Mouse (Mus musculus) forebrain, embryonic 15.5 days (tissue): Measurements from ENCODE around the gene a. TPM values are rescaled to one million over a fixed set of nuclear protein-coding genes. Genes with fewer than 3 reads are reported as not detected.

ENCODE experiments used
- ATAC-seq: fragments of 200-750 bp; cut with Nextera tagmentation; replicated peaks from 2 replicates; pipeline ENCODE4 v1.8.0; 2017; ENCODE audit warnings: mild to moderate bottlenecking, moderate TSS enrichment, moderate library complexity
- H3K27ac ChIP-seq: fragments of 300-500 bp; sonication (generic); replicated peaks from 2 replicates; pipeline ENCODE4 v1.5.1; 2015; ENCODE audit warnings: mild to moderate bottlenecking, inconsistent platforms
- H3K27me3 ChIP-seq: fragments of 300-500 bp; sonication (generic); 2 replicates; pipeline ENCODE4 v1.6.1; 2015; ENCODE audit warnings: inconsistent platforms
- H3K36me3 ChIP-seq: fragments of 300-500 bp; sonication (generic); 2 replicates; pipeline ENCODE4 v1.6.1; 2015; ENCODE audit warnings: mild to moderate bottlenecking, inconsistent platforms
- H3K4me1 ChIP-seq: fragments of 300-500 bp; sonication (generic); 2 replicates; pipeline ENCODE4 v1.6.1; 2015; ENCODE audit warnings: inconsistent platforms
- H3K4me2 ChIP-seq: fragments of 300-500 bp; sonication (generic); replicated peaks from 2 replicates; pipeline ENCODE4 v1.6.1; 2015; ENCODE audit warnings: mild to moderate bottlenecking, inconsistent platforms
- H3K4me3 ChIP-seq: fragments of 300-500 bp; sonication (generic); 2 replicates; pipeline ENCODE4 v1.5.1; 2015; ENCODE audit warnings: mild to moderate bottlenecking, inconsistent platforms
- H3K9ac ChIP-seq: fragments of 300-500 bp; sonication (generic); replicated peaks from 2 replicates; pipeline ENCODE4 v1.6.1; 2015; ENCODE audit warnings: mild to moderate bottlenecking, inconsistent platforms
- H3K9me3 ChIP-seq: fragments of 300-500 bp; sonication (generic); 2 replicates; pipeline ENCODE4 v1.6.1; 2016; ENCODE audit warnings: inconsistent platforms
- WGBS: fragments of 180-500 bp; shearing (Covaris S2); methylation state at CpG from one replicate; pipeline ENCODE4 v1.1.7; 2015; ENCODE audit warnings: mixed read lengths; 5-methylcytosine and 5-hydroxymethylcytosine counted together
- polyA plus RNA-seq: library from polyadenylated mRNA; unstranded; fragments of >200 nt; fragmentation: Nextera tagmentation; extraction: Ambion mirVana; gene quantifications from 2 replicates; pipeline ENCODE4 v1.2.1, GENCODE M21; 2015

a gene
- 0.50 and 0.55 TPM in 2 replicates for polyA plus RNA-seq

GRCm38 (mm10) chr2:154790656-154791483 is at the start of gene a, which contains the start of gene Raly:
TSS of gene a (plus strand) at chr2:154791402.
TSS of gene Raly (plus strand) at chr2:154791096.
- WGBS, result under 1% methylated on average over 66 of the region's 89 CpGs
- ATAC-seq, result peak; percentile 96
- peaks cover 43% of the 10 kb centered on the region for H3K4me1 ChIP-seq
- H3K27ac ChIP-seq, result peak within 1 kb of the TSS; percentile 100
- H3K36me3 ChIP-seq, result no peaks in the 10 kb centered on the region
- no peaks in the 10 kb centered on the region for H3K27me3 ChIP-seq
- H3K4me3 ChIP-seq, result peak within 1 kb of the TSS; percentile 92
- peak within 1 kb of the TSS; percentile 81 for H3K4me2 ChIP-seq
- peak within 1 kb of the TSS; percentile 81 for H3K9ac ChIP-seq
- H3K9me3 ChIP-seq, result no peaks in the 10 kb centered on the region

DNA sequence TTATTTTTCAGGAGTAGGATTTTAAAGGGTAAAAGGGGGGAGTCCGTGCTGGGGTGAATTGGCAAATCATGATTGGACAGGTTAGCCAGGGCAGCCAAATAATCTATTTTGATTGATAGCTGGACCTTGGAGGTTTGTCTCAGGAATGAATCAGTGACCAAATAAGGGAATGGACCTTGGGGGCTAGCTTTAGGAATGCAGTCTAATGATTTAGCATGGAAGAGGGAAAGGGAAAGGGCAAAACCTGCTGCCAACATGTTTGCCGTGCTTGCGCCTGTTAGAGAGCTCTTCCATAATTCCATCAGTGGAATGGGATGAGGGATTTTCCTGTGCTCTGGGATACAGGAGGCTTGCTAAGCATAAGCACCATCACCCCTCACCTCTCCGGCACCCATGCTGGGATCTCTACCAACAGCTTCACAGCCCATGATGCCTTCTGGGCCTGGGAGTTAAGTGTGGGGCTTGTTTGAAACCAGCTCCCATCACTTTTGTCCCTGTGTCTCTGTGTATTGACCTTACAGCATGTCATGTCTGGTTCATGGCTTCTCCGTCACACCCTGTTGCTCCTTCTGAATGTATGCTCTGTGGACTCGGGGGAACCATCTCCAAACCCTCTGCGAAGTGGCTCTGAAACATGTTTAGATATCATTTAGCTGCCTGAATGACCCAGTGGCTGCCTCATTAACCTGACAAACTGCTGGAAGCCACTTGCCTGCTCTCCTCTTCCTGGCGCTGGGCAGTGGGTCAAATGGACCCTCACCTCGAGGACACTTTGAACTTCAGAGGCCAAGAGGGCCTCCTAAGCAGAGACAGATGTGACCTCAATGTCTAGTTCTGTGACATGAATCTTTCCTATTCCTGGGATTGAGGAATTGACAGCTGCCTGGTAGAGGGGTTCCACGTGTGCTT is 48.0 kb upstream of the a start:
- no peak overlapping the region for H3K27ac ChIP-seq
- no peaks in the 10 kb centered on the region for H3K36me3 ChIP-seq
- WGBS, result 82% methylated on average over 10 of the region's 10 CpGs
- ATAC-seq, result no peak
- H3K4me2 ChIP-seq, result no peak overlapping the region
- no peaks in the 10 kb centered on the region for H3K27me3 ChIP-seq
- no peaks in the 10 kb centered on the region for H3K4me1 ChIP-seq
- H3K9me3 ChIP-seq, result no peaks in the 10 kb centered on the region
- no peak overlapping the region for H3K4me3 ChIP-seq
- no peak overlapping the region for H3K9ac ChIP-seq

DNA sequence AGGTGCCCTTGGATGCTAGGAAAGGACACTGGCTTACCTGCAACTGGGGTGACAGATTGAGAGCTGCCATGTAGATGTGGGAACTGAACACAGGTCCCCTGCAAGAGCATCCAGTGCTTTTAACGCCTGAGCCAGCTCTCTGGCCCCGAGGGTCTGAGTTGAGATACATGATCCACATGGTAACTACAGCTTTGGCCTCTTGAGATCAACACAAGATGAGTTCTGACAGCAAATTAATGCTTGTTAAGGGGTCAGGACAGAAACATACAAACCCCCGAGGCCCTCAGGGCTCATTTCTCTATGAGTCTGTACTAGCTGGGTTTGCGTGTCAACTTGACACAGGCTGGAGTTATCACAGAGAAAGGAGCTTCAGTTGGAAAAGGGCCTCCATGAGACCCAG is 47.3 kb upstream of the a start:
- Histone ChIP-seq H3K9me3 (no peaks in the 10 kb centered on the region), H3K27me3 (no peaks in the 10 kb centered on the region), H3K27ac (no peak overlapping the region), H3K4me2 (no peak overlapping the region), H3K4me1 (peaks cover 2% of the 10 kb centered on the region), H3K4me3 (no peak overlapping the region), H3K36me3 (no peaks in the 10 kb centered on the region), H3K9ac (no peak overlapping the region)
- WGBS, result 83% methylated on average over 4 of the region's 4 CpGs
- ATAC-seq, result no peak

DNA sequence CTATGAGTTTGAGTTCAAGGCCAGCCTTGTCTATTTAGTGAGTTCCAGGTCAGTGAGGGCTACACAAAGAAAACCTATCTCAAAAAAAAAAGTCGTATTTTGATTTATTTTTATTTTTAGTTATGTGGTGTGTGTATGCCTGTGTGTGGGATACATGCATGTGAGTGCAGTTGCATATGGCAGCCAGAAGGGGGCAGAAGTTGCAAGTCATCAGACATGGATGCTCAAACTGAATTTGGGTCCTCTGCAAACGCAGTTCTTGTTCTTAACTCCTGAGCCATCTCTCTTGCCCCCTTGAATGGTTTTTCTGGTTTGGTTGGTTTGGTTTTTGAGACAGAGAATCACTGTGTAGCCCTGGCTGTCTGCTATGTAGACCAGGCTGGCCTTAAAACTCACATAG is 42.8 kb upstream of the a start:
- 0 out of 2 replicates have a peak overlapping the region, but pooled peaks have one; percentile 82 for H3K27ac ChIP-seq
- no peak overlapping the region for H3K4me3 ChIP-seq

DNA sequence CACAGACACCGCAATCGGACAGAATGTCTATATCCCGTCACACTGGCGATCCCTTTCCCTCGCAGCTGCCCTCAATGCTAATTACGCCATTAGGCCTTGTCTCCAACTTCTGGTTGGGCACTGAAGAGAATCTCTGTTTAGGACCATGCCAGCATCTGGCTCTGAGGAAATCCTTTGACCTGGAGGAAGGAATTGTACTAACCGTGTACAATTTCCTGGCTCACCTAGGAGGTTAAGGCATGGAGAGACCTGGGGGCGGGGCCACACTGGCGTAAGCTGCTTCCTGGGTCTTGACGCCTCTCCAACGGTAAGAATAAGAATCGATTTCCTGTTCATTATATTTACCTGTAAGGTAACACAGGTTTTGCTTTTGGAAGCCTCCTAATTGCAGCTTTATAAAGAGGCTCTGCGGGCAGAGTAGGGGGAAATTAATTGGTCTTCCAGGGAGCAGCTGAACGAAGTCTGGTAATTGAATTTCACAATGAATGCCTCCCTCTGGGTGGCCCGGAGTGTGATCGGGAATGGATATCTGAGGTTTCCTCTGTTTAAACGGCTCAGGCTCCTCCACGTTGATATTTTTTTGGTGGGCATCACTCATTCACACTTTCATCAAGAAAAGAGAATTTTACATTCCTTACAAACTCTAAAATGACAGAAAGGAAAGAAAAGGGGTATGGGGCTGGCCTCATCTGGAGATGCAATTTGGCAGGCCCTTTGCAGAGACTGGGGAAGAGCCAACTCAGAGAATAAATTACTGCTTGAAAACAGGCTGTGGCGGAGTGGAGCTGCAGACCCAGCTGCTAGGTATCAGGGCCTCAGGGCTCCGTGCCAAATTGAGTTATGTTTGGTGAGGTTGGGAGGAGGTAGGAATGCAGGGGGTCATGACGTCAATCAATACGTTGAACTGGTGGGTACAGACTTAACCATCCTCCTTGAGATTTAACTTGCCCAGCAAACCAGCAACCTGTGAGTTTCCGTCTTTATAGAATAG is 41.9 kb upstream of the a start:
- Histone ChIP-seq H3K36me3 (no peaks in the 10 kb centered on the region), H3K27me3 (0 out of 2 replicates have a peak, but pooled peaks cover 4% of the 10 kb centered on the region), H3K27ac (peak overlapping the region; percentile 82), H3K4me2 (peak overlapping the region; percentile 33), H3K4me3 (no peak overlapping the region), H3K9me3 (no peaks in the 10 kb centered on the region), H3K4me1 (peaks cover 17% of the 10 kb centered on the region), H3K9ac (no peak overlapping the region)
- 14% methylated on average over 23 of the region's 23 CpGs for WGBS
- ATAC-seq, result peak; percentile 89

More for the DNA sequence above, 42.8 kb upstream of the a start:
- H3K4me2 ChIP-seq, result no peak overlapping the region
- H3K4me1 ChIP-seq, result peaks cover 17% of the 10 kb centered on the region
- H3K36me3 ChIP-seq, result no peaks in the 10 kb centered on the region
- no peak for ATAC-seq
- WGBS, result 84% methylated on average over 2 of the region's 2 CpGs
- H3K9me3 ChIP-seq, result no peaks in the 10 kb centered on the region
- H3K9ac ChIP-seq, result no peak overlapping the region
- H3K27me3 ChIP-seq, result 0 out of 2 replicates have a peak, but pooled peaks cover 4% of the 10 kb centered on the region

DNA sequence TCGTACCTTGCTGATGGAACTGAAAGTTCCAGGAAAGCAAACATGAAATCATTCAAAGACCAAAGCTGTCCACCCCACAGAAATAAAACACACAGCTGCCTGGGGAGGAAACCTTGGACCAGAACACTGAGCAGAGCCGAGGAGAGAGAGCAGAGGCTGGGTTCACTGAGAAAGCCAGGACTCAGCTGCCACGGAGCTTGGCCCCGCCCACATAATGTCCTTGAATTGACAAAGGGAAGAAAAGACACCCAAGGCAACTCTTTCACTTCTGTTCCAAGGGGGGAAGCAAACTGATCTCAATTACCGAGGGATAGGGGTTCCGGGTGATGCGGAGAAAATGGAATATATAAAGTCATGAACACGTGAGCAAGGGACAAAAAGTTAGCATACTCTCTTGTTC is 39.3 kb upstream of the a start:
- Histone ChIP-seq H3K4me3 (no peak overlapping the region), H3K9ac (no peak overlapping the region), H3K27ac (no peak overlapping the region), H3K9me3 (no peaks in the 10 kb centered on the region), H3K4me2 (no peak overlapping the region), H3K36me3 (no peaks in the 10 kb centered on the region), H3K4me1 (peaks cover 17% of the 10 kb centered on the region), H3K27me3 (0 out of 2 replicates have a peak, but pooled peaks cover 4% of the 10 kb centered on the region)
- ATAC-seq, result no peak
- WGBS, result 35% methylated on average over 8 of the region's 8 CpGs

- no peak overlapping the region for H3K9ac ChIP-seq
- WGBS, result 91% methylated on average over 2 of the region's 2 CpGs
- no peaks in the 10 kb centered on the region for H3K9me3 ChIP-seq
- no peak overlapping the region for H3K4me3 ChIP-seq
- peaks cover 12% of the 10 kb centered on the region for H3K4me1 ChIP-seq
- 0 out of 2 replicates have a peak, but pooled peaks cover 4% of the 10 kb centered on the region for H3K27me3 ChIP-seq
- no peak overlapping the region for H3K4me2 ChIP-seq
- H3K36me3 ChIP-seq, result no peaks in the 10 kb centered on the region
- ATAC-seq, result no peak
- no peak overlapping the region for H3K27ac ChIP-seq
These were observed 37.1 kb upstream of the a start for GRCm38 (mm10) chr2:154754068-154754560.

- Histone ChIP-seq H3K4me3 (no peak overlapping the region), H3K4me2 (no peak overlapping the region), H3K27ac (no peak overlapping the region), H3K9me3 (no peaks in the 10 kb centered on the region), H3K27me3 (0 out of 2 replicates have a peak, but pooled peaks cover 4% of the 10 kb centered on the region), H3K4me1 (no peaks in the 10 kb centered on the region), H3K36me3 (no peaks in the 10 kb centered on the region), H3K9ac (no peak overlapping the region)
- no peak for ATAC-seq
- WGBS, result 62% methylated on average over 6 of the region's 6 CpGs
These were observed 35.4 kb upstream of the a start for GRCm38 (mm10) chr2:154755791-154756190.

DNA sequence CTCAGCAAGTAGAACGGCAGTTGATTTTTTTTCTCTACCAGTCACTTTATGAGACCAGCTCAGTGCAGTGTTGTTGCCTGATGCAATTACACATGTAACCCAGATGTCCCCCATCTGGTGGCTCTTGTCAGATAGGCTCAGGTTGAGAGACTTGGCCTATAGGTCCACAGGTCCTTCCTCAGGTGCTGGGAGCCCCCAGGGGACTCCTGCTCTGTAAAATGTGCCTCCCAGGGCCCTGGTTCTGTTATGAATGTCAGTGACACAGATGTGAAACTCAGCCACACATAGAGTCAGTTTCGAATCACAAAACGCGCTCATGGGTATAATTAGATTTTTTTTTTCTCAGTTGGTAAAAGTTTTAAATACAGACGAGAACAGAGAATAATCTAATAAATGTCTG is 33.5 kb upstream of the a start:
- Histone ChIP-seq H3K27me3 (0 out of 2 replicates have a peak, but pooled peaks cover 4% of the 10 kb centered on the region), H3K9ac (no peak overlapping the region), H3K9me3 (no peaks in the 10 kb centered on the region), H3K4me2 (no peak overlapping the region), H3K36me3 (no peaks in the 10 kb centered on the region), H3K4me1 (no peaks in the 10 kb centered on the region), H3K27ac (no peak overlapping the region), H3K4me3 (no peak overlapping the region)
- no peak for ATAC-seq
- WGBS, result 83% methylated on average over 5 of the region's 5 CpGs

GRCm38 (mm10) chr2:154758454-154758853 is 32.7 kb upstream of the a start:
- no peaks in the 10 kb centered on the region for H3K9me3 ChIP-seq
- H3K27me3 ChIP-seq, result no peaks in the 10 kb centered on the region
- no peak overlapping the region for H3K4me3 ChIP-seq
- no peaks in the 10 kb centered on the region for H3K36me3 ChIP-seq
- H3K4me1 ChIP-seq, result no peaks in the 10 kb centered on the region
- H3K9ac ChIP-seq, result no peak overlapping the region
- ATAC-seq, result no peak
- WGBS, result 81% methylated on average over 1 of the region's 1 CpGs
- H3K4me2 ChIP-seq, result no peak overlapping the region
- H3K27ac ChIP-seq, result no peak overlapping the region

DNA sequence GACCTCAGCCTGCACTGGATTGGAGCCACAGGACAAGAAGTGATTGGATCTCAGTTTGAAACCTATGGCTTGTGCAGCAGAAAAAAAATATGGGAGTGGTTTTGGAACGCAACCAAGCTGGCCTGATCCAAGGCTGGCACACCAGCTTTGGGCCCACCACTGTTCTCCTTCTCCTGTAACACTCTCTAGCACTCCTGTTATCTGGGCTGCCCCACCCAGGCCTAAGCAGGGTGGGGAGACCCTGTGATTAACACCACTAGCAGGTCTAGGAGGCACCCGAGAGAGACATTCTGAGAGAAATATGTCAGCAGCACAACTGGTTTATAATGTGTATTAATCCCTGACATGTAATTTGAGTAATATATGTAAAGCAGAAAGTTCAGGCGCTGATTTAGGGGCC is 28.0 kb upstream of the a start:
- H3K9me3 ChIP-seq, result no peaks in the 10 kb centered on the region
- no peak overlapping the region for H3K27ac ChIP-seq
- H3K27me3 ChIP-seq, result no peaks in the 10 kb centered on the region
- H3K4me1 ChIP-seq, result no peaks in the 10 kb centered on the region
- 75% methylated on average over 3 of the region's 3 CpGs for WGBS
- no peak overlapping the region for H3K4me2 ChIP-seq
- ATAC-seq, result no peak
- H3K36me3 ChIP-seq, result no peaks in the 10 kb centered on the region
- H3K4me3 ChIP-seq, result no peak overlapping the region
- no peak overlapping the region for H3K9ac ChIP-seq
